Mouse (Mus musculus): Measurements from ENCODE around the gene Zfp764. TPM values are rescaled to one million over a fixed set of nuclear protein-coding genes. Genes with fewer than 3 reads are reported as not detected.
"Not testable (repeated sequence)": the region's sequence is repeated elsewhere in the genome, so short reads cannot be mapped to it uniquely, and the experiment has no call there.

Zfp764 gene
- 1 to 10 TPM; 3.5 to 5.8 (median 5.0) TPM for total RNA-seq (2022)

- DNase-seq (ENCODE audit: low spot score in 2 of 2), result peak; percentile 79 to 91
Observed at GRCm38 (mm10) chr7:127406002-127406987, at the start of gene Zfp764. Zfp764 (minus strand) TSS chr7:127406822.

- no peak for DNase-seq (ENCODE audit: low spot score in 2 of 2)
Observed at GRCm38 (mm10) chr7:127454905-127455304, 48.3 kb upstream of the Zfp764 start.

- no peak for DNase-seq (ENCODE audit: low spot score in 2 of 2)
Observed at GRCm38 (mm10) chr7:127453056-127453455, 46.4 kb upstream of the Zfp764 start.

GRCm38 (mm10) chr7:127449966-127450365, 43.3 kb upstream of the Zfp764 start:
- no peak for DNase-seq (ENCODE audit: low spot score in 2 of 2)

GRCm38 (mm10) chr7:127448521-127449300, 42.1 kb upstream of the Zfp764 start, which contains the start of gene Zfp689:
Zfp689 (minus strand) TSS chr7:127449158.
- DNase-seq (ENCODE audit: low spot score in 2 of 2), result peak; percentile 96

GRCm38 (mm10) chr7:127443976-127444375, 37.4 kb upstream of the Zfp764 start:
- DNase-seq (ENCODE audit: low spot score in 2 of 2), result no peak

GRCm38 (mm10) chr7:127437724-127438123, 31.1 kb upstream of the Zfp764 start:
- DNase-seq (ENCODE audit: low spot score in 2 of 2), result no peak

GRCm38 (mm10) chr7:127435206-127435605, 28.6 kb upstream of the Zfp764 start:
- no peak for DNase-seq (ENCODE audit: low spot score in 2 of 2)

GRCm38 (mm10) chr7:127426354-127426753, 19.7 kb upstream of the Zfp764 start:
- DNase-seq (ENCODE audit: low spot score in 2 of 2), result no peak

- no peak for DNase-seq (ENCODE audit: low spot score in 2 of 2)
Observed at GRCm38 (mm10) chr7:127425911-127426310, 19.3 kb upstream of the Zfp764 start.

- DNase-seq (ENCODE audit: low spot score in 2 of 2), result no peak
Observed at GRCm38 (mm10) chr7:127425291-127425690, 18.7 kb upstream of the Zfp764 start.

- peak; percentile 25 to 32 for DNase-seq (ENCODE audit: low spot score in 2 of 2)
Observed at GRCm38 (mm10) chr7:127422247-127422646, 15.6 kb upstream of the Zfp764 start.

GRCm38 (mm10) chr7:127421388-127422191, 15.0 kb upstream of the Zfp764 start, which contains the start of gene Zfp688:
Zfp688 (minus strand) TSS chr7:127422068.
- DNase-seq (ENCODE audit: low spot score in 2 of 2), result peak; percentile 83 to 87

GRCm38 (mm10) chr7:127411418-127411817, 4.8 kb upstream of the Zfp764 start:
- no peak for DNase-seq (ENCODE audit: low spot score in 2 of 2)

GRCm38 (mm10) chr7:127404101-127404500, 2.5 kb downstream of the Zfp764 start:
- DNase-seq (ENCODE audit: low spot score in 2 of 2), result not testable (repeated sequence)

GRCm38 (mm10) chr7:127402980-127403379, 3.6 kb downstream of the Zfp764 start:
- DNase-seq (ENCODE audit: low spot score in 2 of 2), result no peak

- DNase-seq (ENCODE audit: low spot score in 2 of 2), result no peak
Observed at GRCm38 (mm10) chr7:127400355-127400754, 6.3 kb downstream of the Zfp764 start.

GRCm38 (mm10) chr7:127393944-127394333, 12.7 kb downstream of the Zfp764 start:
- DNase-seq (ENCODE audit: low spot score in 2 of 2), result no peak

- peak; percentile 97 to 98 for DNase-seq (ENCODE audit: low spot score in 2 of 2)
Observed at GRCm38 (mm10) chr7:127393157-127393943, 13.3 kb downstream of the Zfp764 start, which contains the start of gene E430018J23Rik. E430018J23Rik (minus strand) TSS chr7:127393629.

- no peak for DNase-seq (ENCODE audit: low spot score in 2 of 2)
Observed at GRCm38 (mm10) chr7:127392251-127392824, 14.3 kb downstream of the Zfp764 start.
